Mouse (Mus musculus): Measurements from ENCODE around the gene Zbtb1. TPM values are rescaled to one million over a fixed set of nuclear protein-coding genes. Genes with fewer than 3 reads are reported as not detected.

The Zbtb1 gene
- polyA plus RNA-seq, 1 experiment from 2014 or later: 10.4 TPM

GRCm38 (mm10) chr12:76349680-76350220 is 20.3 kb upstream of the Zbtb1 start:
- 81% methylated on average over 8 of the region's 8 CpGs for WGBS
- H3K27ac ChIP-seq (ENCODE audit: poor library complexity, severe bottlenecking): no peak overlapping the region
- no peaks in the 10 kb centered on the region for H3K9me3 ChIP-seq (replicated peaks)
- no peak overlapping the region for H3K9ac ChIP-seq
- no peak for ATAC-seq (ENCODE audit: insufficient number of reproducible peaks, low FRiP score)
- peaks cover 50% of the 10 kb centered on the region for H3K36me3 ChIP-seq
- no peak overlapping the region for H3K4me3 ChIP-seq
- H3K27me3 ChIP-seq (replicated peaks): no peaks in the 10 kb centered on the region
- no peak overlapping the region for H3K4me2 ChIP-seq
- H3K4me1 ChIP-seq (replicated peaks): peaks cover 6% of the 10 kb centered on the region

GRCm38 (mm10) chr12:76360868-76361267 is 9.2 kb upstream of the Zbtb1 start:
- Histone ChIP-seq H3K4me2 (no peak overlapping the region), H3K27me3 (replicated peaks) (no peaks in the 10 kb centered on the region), H3K36me3 (peaks cover 13% of the 10 kb centered on the region; the same call in 1 of the 2 replicates), H3K9ac (no peak overlapping the region), H3K4me1 (replicated peaks) (peaks cover 12% of the 10 kb centered on the region), H3K27ac (ENCODE audit: poor library complexity, severe bottlenecking) (no peak overlapping the region), H3K4me3 (no peak overlapping the region), H3K9me3 (replicated peaks) (no peaks in the 10 kb centered on the region)
- 91% methylated on average over 1 of the region's 1 CpGs for WGBS
- ATAC-seq (ENCODE audit: insufficient number of reproducible peaks, low FRiP score): no peak

- Histone ChIP-seq H3K9me3 (replicated peaks) (no peaks in the 10 kb centered on the region), H3K4me2 (no peak overlapping the region), H3K27me3 (replicated peaks) (no peaks in the 10 kb centered on the region), H3K36me3 (peaks cover 13% of the 10 kb centered on the region; the same call in 1 of the 2 replicates), H3K4me1 (replicated peaks) (peaks cover 17% of the 10 kb centered on the region), H3K9ac (no peak overlapping the region), H3K4me3 (no peak overlapping the region), H3K27ac (ENCODE audit: poor library complexity, severe bottlenecking) (no peak overlapping the region)
- no peak for ATAC-seq (ENCODE audit: insufficient number of reproducible peaks, low FRiP score)
- 53% methylated on average over 9 of the region's 9 CpGs for WGBS
Observed at GRCm38 (mm10) chr12:76361405-76362302, 8.4 kb upstream of the Zbtb1 start.

GRCm38 (mm10) chr12:76362303-76362676 is 7.8 kb upstream of the Zbtb1 start:
- Histone ChIP-seq H3K4me2 (no peak overlapping the region), H3K9ac (no peak overlapping the region), H3K27me3 (replicated peaks) (no peaks in the 10 kb centered on the region), H3K36me3 (peaks cover 11% of the 10 kb centered on the region; the same call in 1 of the 2 replicates), H3K4me1 (replicated peaks) (peaks cover 24% of the 10 kb centered on the region), H3K4me3 (no peak overlapping the region), H3K27ac (ENCODE audit: poor library complexity, severe bottlenecking) (no peak overlapping the region), H3K9me3 (replicated peaks) (no peaks in the 10 kb centered on the region)
- 75% methylated on average over 9 of the region's 9 CpGs for WGBS
- no peak for ATAC-seq (ENCODE audit: insufficient number of reproducible peaks, low FRiP score)

GRCm38 (mm10) chr12:76366276-76366675 is 3.8 kb upstream of the Zbtb1 start:
- 0 out of 2 replicates have a peak overlapping the region, but pooled peaks have one; percentile 23 for H3K27ac ChIP-seq (ENCODE audit: poor library complexity, severe bottlenecking)
- WGBS: 81% methylated on average over 3 of the region's 3 CpGs
- no peaks in the 10 kb centered on the region for H3K9me3 ChIP-seq (replicated peaks)
- no peak overlapping the region for H3K4me2 ChIP-seq
- no peaks in the 10 kb centered on the region for H3K27me3 ChIP-seq (replicated peaks)
- H3K4me1 ChIP-seq (replicated peaks): peaks cover 40% of the 10 kb centered on the region
- 0 out of 2 replicates have a peak, but pooled peaks cover 5% of the 10 kb centered on the region for H3K36me3 ChIP-seq
- no peak overlapping the region for H3K4me3 ChIP-seq
- no peak overlapping the region for H3K9ac ChIP-seq
- ATAC-seq (ENCODE audit: insufficient number of reproducible peaks, low FRiP score): no peak

- Histone ChIP-seq H3K27me3 (replicated peaks) (no peaks in the 10 kb centered on the region), H3K27ac (ENCODE audit: poor library complexity, severe bottlenecking) (peak overlapping the region; percentile 99), H3K4me3 (peak overlapping the region; percentile 91), H3K4me1 (replicated peaks) (peaks cover 40% of the 10 kb centered on the region), H3K9me3 (replicated peaks) (no peaks in the 10 kb centered on the region), H3K36me3 (0 out of 2 replicates have a peak, but pooled peaks cover 5% of the 10 kb centered on the region), H3K4me2 (peak overlapping the region; percentile 93), H3K9ac (peak overlapping the region; percentile 97)
- no peak for ATAC-seq (ENCODE audit: insufficient number of reproducible peaks, low FRiP score)
- WGBS: 18% methylated on average over 14 of the region's 14 CpGs
Observed at GRCm38 (mm10) chr12:76367096-76367995, 2.7 kb upstream of the Zbtb1 start.

- H3K27ac ChIP-seq (ENCODE audit: poor library complexity, severe bottlenecking): peak overlapping the region; percentile 99
- peak overlapping the region; percentile 91 for H3K4me3 ChIP-seq
- no peaks in the 10 kb centered on the region for H3K27me3 ChIP-seq (replicated peaks)
- no peaks in the 10 kb centered on the region for H3K9me3 ChIP-seq (replicated peaks)
- ATAC-seq (ENCODE audit: insufficient number of reproducible peaks, low FRiP score): no peak
- H3K9ac ChIP-seq: peak overlapping the region; percentile 97
- WGBS: 10% methylated on average over 9 of the region's 9 CpGs
- peaks cover 45% of the 10 kb centered on the region for H3K4me1 ChIP-seq (replicated peaks)
- 0 out of 2 replicates have a peak, but pooled peaks cover 5% of the 10 kb centered on the region for H3K36me3 ChIP-seq
- peak overlapping the region; percentile 93 for H3K4me2 ChIP-seq
Observed at GRCm38 (mm10) chr12:76368201-76368789, 1.8 kb upstream of the Zbtb1 start.

GRCm38 (mm10) chr12:76368790-76369205 is 1.3 kb upstream of the Zbtb1 start:
- peak overlapping the region; percentile 93 for H3K4me2 ChIP-seq
- no peaks in the 10 kb centered on the region for H3K9me3 ChIP-seq (replicated peaks)
- under 1% methylated on average over 26 of the region's 26 CpGs for WGBS
- peak overlapping the region; percentile 91 for H3K4me3 ChIP-seq
- H3K27ac ChIP-seq (ENCODE audit: poor library complexity, severe bottlenecking): peak overlapping the region; percentile 99
- H3K4me1 ChIP-seq (replicated peaks): peaks cover 45% of the 10 kb centered on the region
- H3K36me3 ChIP-seq: 0 out of 2 replicates have a peak, but pooled peaks cover 3% of the 10 kb centered on the region
- H3K27me3 ChIP-seq (replicated peaks): no peaks in the 10 kb centered on the region
- peak overlapping the region; percentile 97 for H3K9ac ChIP-seq
- ATAC-seq (ENCODE audit: insufficient number of reproducible peaks, low FRiP score): peak; percentile 27

GRCm38 (mm10) chr12:76369206-76369977 is 674 bp upstream of the Zbtb1 start, which contains the start of gene Zbtb25:
TSS of gene Zbtb25 (minus strand) at chr12:76369602.
- WGBS: 3% methylated on average over 93 of the region's 96 CpGs
- Histone ChIP-seq H3K4me1 (replicated peaks) (peaks cover 51% of the 10 kb centered on the region), H3K4me3 (peak within 1 kb of the TSS; percentile 91), H3K9me3 (replicated peaks) (no peaks in the 10 kb centered on the region), H3K36me3 (no peaks in the 10 kb centered on the region), H3K4me2 (peak within 1 kb of the TSS; percentile 93), H3K27ac (ENCODE audit: poor library complexity, severe bottlenecking) (peak within 1 kb of the TSS; percentile 99), H3K9ac (peak within 1 kb of the TSS; percentile 97), H3K27me3 (replicated peaks) (no peaks in the 10 kb centered on the region)
- ATAC-seq (ENCODE audit: insufficient number of reproducible peaks, low FRiP score): peak; percentile 81

Data from heart, embryonic 12.5 days (tissue).